10 mouse cellular contexts compared by ENCODE assay signal in the genomic region with DNA sequence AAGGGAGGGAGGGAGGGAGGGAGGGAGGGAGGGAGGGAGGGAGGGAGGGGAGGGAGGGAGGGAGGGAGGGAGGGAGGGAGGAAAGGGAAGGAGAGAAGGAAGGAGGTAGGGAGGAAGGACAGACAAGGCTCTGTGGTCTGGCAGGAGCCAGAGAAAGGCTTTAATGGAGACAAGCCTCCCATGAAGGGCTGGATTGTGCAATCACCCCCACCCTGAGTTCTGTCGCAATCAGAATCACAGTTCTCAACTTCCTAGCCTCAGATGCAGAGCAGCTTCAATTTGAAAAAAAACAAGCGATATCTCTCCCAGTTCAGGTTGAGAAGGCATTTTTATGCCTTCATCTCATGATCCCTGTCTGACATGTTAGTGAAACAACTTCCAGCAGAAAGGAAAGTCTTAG. TPM values are rescaled to one million over a fixed set of nuclear protein-coding genes. Genes with fewer than 3 reads are reported as not detected.
DNase-seq lines count a peak whose midpoint lies in the region; ATAC-seq lines count a peak whose summit lies in the region.
"Had no signal": no experiment of that assay in that cellular context is flagged by ENCODE, and none has a peak within 500 bp of the region (broad histone marks: within the 10 kb centered on the region; RNA-seq: fewer than 3 reads in every experiment).

No protein-coding gene starts in this region.

- H3K79me2 ChIP-seq in macrophage (ENCODE audit: inconsistent target) = peaks cover 74% of the 10 kb centered on the region

- no peak overlapping the region for H3K4me2 ChIP-seq in forebrain, embryonic 11.5 days (ENCODE audit: low read depth, low read length, severe bottlenecking)
- H3K4me2 ChIP-seq: neural tube, embryonic 13.5 days had no signal

- H3K4me1 ChIP-seq in forebrain, embryonic 11.5 days (replicated peaks; ENCODE audit: control insufficient read depth, insufficient read depth, low read length) = no peaks in the 10 kb centered on the region
- H3K4me1 ChIP-seq: neural tube, embryonic 13.5 days had no signal

- H3K9ac ChIP-seq in forebrain, embryonic 11.5 days (ENCODE audit: low read length) = no peak overlapping the region
- H3K9ac ChIP-seq: neural tube, embryonic 13.5 days had no signal

- H3K27me3 ChIP-seq in forebrain, embryonic 11.5 days (ENCODE audit: control insufficient read depth, insufficient read depth, low read length) = no peaks in the 10 kb centered on the region
- H3K27me3 ChIP-seq: neural tube, embryonic 13.5 days had no signal

- peak overlapping the region; percentile 95 for H3K27ac ChIP-seq in macrophage
- no peak overlapping the region for H3K27ac ChIP-seq in forebrain, embryonic 11.5 days (ENCODE audit: low read depth, low read length)
- H3K27ac ChIP-seq: neural tube, embryonic 13.5 days had no signal

- no peaks in the 10 kb centered on the region for H3K9me3 ChIP-seq in forebrain, embryonic 11.5 days (ENCODE audit: control insufficient read depth, low read length)
- H3K9me3 ChIP-seq: neural tube, embryonic 13.5 days had no signal

- DNase-seq in heart, adult 11 months = peak; percentile 97
- no peak for DNase-seq in heart, postnatal 4 days
- peak; percentile 58 for DNase-seq in adrenal gland, adult 8-10 months
- DNase-seq in heart, postnatal 25 days (ENCODE audit: low spot score) = peak; percentile 51
- no peak for DNase-seq in forebrain, embryonic 11.5 days (ENCODE audit: low spot score)
- DNase-seq in kidney, postnatal 4 days = no peak
- no peak for DNase-seq in spleen, adult 18-20 months

- 0% methylated on average over 2 of the region's 2 CpGs for WGBS in macrophage (ENCODE audit: missing documents)
- whole genome bisulfite sequencing in forebrain, embryonic 11.5 days = 92% methylated on average over 2 of the region's 2 CpGs

- no peaks in the 10 kb centered on the region for H3K36me3 ChIP-seq in macrophage (ENCODE audit: inconsistent target)
- H3K36me3 ChIP-seq in forebrain, embryonic 11.5 days (ENCODE audit: control insufficient read depth, insufficient read depth, low read length) = no peaks in the 10 kb centered on the region
- H3K36me3 ChIP-seq: neural tube, embryonic 13.5 days had no signal

- no peak overlapping the region for H3K4me3 ChIP-seq in macrophage (ENCODE audit: inconsistent target)
- no peak overlapping the region for H3K4me3 ChIP-seq in forebrain, embryonic 11.5 days (ENCODE audit: low read depth, low read length)
- H3K4me3 ChIP-seq: neural tube, embryonic 13.5 days had no signal

- intact Hi-C loops in heart, postnatal 25 days (cut with DNase I) = no loop called here

- ATAC-seq in forebrain, embryonic 11.5 days (replicated peaks; ENCODE audit: low FRiP score) = no peak
- ATAC-seq: activated CD4-positive, CD25-positive, alpha-beta regulatory T cell, adult 4 months had no signal

RNA-seq across cellular contexts. Expression of gene Emilin2, which starts 11.4 kb away (rescaled TPM):
- total RNA-seq in heart, postnatal 4 days (2021) = 100 to 1,000 TPM; 169 to 172 TPM
- total RNA-seq in adrenal gland, adult 8-10 months (2022) = 1 to 10 TPM; 4.1 to 8.7 (median 5.4) TPM
- total RNA-seq in heart, postnatal 25 days (2021) = 10 to 100 TPM; 64.3 to 73.1 TPM
- 100 to 1,000 TPM in 1 of 26 experiments, 10 to 100 TPM in 25; 14.5 to 104 (median 41.1) TPM for total RNA-seq in macrophage (2018; cell fraction: chromatin; rRNA removed)
- 10 to 100 TPM; 30.7 to 80.5 (median 44.7) TPM for total RNA-seq in macrophage (2018; cell fraction: cytosol; rRNA removed)
- total RNA-seq in macrophage (2018; cell fraction: nucleus; rRNA removed) = 100 to 1,000 TPM in 13 of 26 experiments, 10 to 100 TPM in 13; 46.7 to 189 (median 99.7) TPM
- 41.3 to 106 TPM (median 76.2 TPM) in 3 replicates for polyA plus RNA-seq in macrophage (2018)
- 10.3 and 11.7 TPM in 2 replicates for polyA plus RNA-seq in forebrain, embryonic 11.5 days (2014; fragmentation: Nextera tagmentation; extraction: Ambion mirVana)

Comparison
In these comparisons a context has a peak if more than half of its experiments do, and no peak if none do; other contexts are left out.
1. DNase-seq: peak in heart, adult 11 months (single experiment), adrenal gland, adult 8-10 months (single experiment) and heart, postnatal 25 days (single experiment); none in heart, postnatal 4 days (single experiment), forebrain, embryonic 11.5 days (single experiment), kidney, postnatal 4 days (0 of 2) and spleen, adult 18-20 months (0 of 2).
2. RNA of gene Emilin2, which starts 11.4 kb away (total RNA-seq): 169 to 172 TPM in heart, postnatal 4 days and 64.3 to 73.1 TPM in heart, postnatal 25 days; 4.1 to 8.7 TPM in adrenal gland, adult 8-10 months; every median in the first group is over 4 times any median in the second.